Mouse (Mus musculus) brain, embryonic 14.5 days (tissue): ENCODE data around the gene Tapt1. TPM values are rescaled to one million over a fixed set of nuclear protein-coding genes. Genes with fewer than 3 reads are reported as not detected.
A peak's percentile ranks its signal among the peaks of the same experiment; 100 is the strongest.

Source experiments
- DNase-seq: peaks from one replicate; pipeline ENCODE4 v3.0.0-alpha.2; 2011; ENCODE audit warnings: low read depth
- CTCF ChIP-seq: fragments of 200-500 bp; IDR thresholded peaks from 2 replicates; pipeline ENCODE4 v1.5.1; 2012; ENCODE audit warnings: inconsistent platforms, mild to moderate bottlenecking, moderate library complexity, borderline replicate concordance; ENCODE audit not compliant: insufficient read depth, insufficient read length; ENCODE audit errors: extremely low read depth
- POLR2A ChIP-seq: fragments of 200-500 bp; IDR thresholded peaks from 2 replicates; pipeline ENCODE4 v1.6.1; 2012; ENCODE audit warnings: mild to moderate bottlenecking, inconsistent platforms, borderline replicate concordance; ENCODE audit not compliant: poor library complexity, insufficient read depth, insufficient read length, severe bottlenecking; ENCODE audit errors: extremely low read depth
- polyA plus RNA-seq: library from polyadenylated mRNA; depleted of rRNA; stranded (reverse); fragments of >200 nt; gene quantifications from 2 replicates; pipeline ENCODE4 v1.2.3, GENCODE M21; 2012

Tapt1 gene
- polyA plus RNA-seq, 1 experiment, result 43.9 TPM

DNA sequence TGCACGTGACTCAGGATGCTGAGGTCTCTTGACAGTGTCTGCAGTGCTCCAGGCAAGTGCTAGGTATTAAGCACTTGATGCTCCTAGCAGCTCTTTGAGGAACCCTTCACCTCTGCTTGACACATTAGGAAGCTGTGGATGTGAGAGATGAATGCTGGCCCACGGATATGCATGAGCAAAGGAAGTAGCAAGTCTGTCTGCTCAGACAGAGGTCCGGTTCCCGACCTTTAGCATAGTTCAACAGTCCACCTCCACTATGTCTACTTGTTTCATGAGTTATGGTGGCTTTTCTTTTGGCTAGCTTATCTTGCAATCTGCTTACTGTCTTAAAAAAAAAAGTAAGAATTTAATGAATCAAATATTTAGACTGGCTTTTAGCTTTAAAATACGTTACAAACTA is 19.8 kb downstream of the Tapt1 start:
- no peak for DNase-seq
- TF ChIP-seq POLR2A (no peak), CTCF (no peak)

DNA sequence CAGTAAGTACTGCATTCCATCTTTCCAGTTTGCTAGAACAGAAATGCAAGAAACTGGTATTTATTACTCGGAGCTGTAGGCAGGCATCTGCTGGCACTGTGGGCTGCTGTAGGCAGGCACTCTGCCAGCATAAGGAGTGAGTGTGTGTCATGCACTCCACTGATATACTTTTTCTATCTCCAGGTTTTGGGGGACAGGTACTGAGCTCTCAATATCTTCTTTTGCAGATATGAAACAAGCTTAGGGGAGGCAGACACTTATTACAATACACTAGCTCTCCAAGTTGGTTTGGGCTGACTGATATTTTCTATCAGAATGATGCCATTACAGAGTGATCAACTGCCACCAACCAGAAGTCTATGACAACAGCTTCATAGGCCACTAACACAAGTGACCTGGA is 23.0 kb downstream of the Tapt1 start:
- TF ChIP-seq CTCF, result no peak
- no peak for TF ChIP-seq POLR2A
- DNase-seq, result no peak

DNA sequence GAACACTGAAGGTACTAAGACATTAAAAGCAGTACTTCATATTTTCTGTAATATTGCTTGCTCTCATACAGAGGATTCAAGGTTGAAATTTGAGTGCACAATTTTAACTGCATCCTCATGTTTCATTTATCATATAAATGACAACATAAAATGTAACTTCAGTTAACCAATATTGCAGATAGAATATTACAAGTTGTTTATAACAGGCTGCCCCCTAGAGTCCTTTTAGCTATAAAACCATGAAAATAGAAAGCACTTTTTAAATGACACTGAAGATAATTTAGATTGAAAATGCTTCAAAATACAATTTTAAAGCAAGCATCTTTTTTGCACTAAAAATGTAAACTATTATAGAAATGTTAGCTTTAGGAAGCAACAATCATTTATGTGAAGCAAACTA is 24.8 kb downstream of the Tapt1 start:
- TF ChIP-seq POLR2A (no peak), CTCF (no peak)
- DNase-seq, result no peak

DNA sequence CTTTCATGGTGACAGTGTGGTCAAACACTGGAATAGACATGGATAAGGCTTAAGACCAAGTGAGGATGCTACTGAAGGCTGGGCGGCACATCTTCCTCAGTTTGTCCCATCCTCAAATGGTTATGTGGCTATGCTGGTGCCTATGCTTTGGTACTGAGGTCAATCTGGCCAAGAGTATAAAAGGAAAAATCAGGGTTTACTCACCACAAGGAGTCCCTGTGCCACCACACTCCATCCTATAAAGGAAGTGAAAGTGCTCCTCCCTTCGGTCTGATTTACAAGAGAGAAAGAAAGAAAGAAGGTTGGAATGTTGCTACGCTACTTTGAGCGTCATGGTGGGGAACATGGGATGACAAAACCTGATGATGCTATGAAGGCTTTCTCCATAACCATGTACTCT is 27.3 kb downstream of the Tapt1 start:
- no peak for DNase-seq
- TF ChIP-seq CTCF (no peak), POLR2A (no peak)

DNA sequence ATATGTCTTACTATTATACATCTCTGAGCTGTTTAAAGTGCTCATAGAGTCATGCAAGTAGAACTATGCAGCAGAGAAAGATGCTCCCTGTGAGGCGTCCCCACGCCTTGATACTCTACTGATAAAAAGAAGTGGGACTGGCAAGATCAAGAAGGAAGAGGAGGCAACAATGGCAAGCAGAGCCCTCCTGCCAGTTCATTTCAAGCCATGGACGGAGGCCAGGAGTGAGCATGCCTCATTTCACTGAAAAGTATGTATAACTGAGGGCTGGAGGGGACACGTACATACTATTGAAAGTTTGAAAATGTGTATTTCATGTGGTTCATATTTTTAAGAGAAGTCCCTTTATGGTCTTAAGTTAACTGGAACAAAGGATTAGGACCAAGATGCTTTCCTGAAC is 28.0 kb downstream of the Tapt1 start:
- TF ChIP-seq CTCF, result no peak
- TF ChIP-seq POLR2A, result no peak
- no peak for DNase-seq

DNA sequence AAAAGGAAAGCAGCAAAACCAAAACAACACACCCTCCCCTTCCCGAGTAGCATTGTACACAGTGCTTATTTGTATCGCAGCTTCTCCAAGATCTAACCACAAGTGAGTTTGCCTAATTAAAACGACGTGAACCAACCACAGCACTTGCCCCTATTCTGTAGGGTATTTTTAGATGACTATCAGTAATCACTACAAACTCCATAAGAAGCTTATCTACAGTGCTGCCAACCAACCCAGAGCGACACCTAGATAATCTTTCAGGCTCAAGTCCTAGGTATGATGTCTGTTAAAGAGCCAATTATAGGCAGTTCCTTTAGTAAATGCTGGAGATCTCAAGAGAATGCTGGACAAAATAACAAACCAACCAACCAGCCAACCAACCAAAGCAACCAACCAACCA is 28.6 kb downstream of the Tapt1 start:
- DNase-seq, result no peak
- TF ChIP-seq POLR2A (no peak), CTCF (no peak)

DNA sequence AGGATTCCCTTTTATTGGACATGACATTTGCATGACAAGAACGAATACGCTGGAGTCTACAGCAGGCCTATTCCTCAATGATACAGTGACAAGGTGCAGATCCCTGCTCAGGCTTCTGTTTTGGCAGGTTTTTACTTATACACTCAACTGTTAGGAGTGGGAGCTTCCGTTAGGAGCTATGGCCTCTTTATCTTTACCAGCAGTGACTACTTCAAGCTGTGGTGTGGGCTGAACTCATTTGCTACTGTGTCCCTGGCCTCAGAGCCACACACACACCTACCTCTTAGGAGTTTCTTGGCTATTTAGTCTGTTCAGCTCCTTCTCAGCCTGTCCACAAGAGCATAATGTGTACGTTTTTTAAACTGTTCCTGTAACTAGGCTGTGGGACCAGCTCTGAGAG is 30.3 kb downstream of the Tapt1 start:
- TF ChIP-seq POLR2A (no peak), CTCF (no peak)
- no peak for DNase-seq

DNA sequence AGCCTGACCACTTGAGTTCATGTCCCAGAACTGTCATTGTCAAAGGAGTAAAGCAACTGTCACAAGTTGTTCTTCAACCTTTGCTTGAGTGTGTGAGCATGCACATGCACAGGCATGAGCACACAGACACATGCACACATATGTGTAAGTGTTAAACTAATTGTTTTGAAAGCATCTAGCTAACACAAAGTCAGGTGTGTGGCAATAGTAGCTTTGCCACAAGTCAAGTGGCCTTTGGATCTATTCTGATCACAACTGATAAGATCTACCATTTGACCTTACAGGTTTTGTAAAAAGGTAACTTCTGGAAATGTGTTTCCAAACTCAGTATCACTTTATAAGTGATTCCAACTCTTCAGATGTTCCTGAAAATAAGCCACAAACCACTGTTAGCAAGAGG is 39.1 kb downstream of the Tapt1 start:
- TF ChIP-seq CTCF (no peak), POLR2A (no peak)
- DNase-seq, result no peak

DNA sequence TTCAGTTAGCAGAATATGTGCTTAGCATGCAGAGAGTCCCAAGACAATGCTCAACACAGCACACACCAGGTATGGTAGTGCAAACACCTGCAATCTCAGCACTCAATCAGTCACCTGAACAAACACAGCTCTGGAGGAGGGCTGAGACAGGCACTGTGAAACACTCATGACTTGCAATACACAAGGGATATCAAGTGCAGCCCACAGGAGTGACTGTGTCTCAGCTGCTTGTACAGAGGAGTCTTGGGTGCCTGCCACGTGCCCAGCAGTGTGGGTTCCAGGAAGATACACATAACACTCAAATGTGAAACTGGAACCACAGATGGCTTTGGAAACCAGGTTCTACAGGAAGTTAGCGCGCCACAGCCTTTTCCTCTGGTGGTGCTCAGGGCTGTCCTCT is 44.8 kb downstream of the Tapt1 start:
- DNase-seq, result no peak
- TF ChIP-seq POLR2A, result no peak
- TF ChIP-seq CTCF, result no peak

DNA sequence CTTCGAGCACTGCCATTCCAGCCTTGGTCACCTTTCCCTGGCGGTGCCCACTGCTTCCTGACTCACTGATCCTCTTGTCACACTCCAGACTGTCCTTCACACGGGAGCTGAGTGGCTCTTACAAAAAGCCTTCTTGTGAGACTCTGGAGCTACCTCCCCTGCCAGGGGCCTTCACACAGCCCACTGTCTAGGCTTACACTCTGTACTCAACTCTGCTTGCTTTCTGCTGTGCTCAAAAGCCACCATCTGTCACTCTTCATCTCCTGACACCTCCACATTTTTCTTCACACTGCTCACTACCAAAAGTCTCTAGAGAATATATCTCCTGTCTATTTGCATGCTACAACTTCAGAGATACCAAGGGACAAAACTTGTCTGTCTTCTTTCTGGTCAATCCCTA is 46.0 kb downstream of the Tapt1 start:
- DNase-seq, result no peak
- TF ChIP-seq POLR2A (no peak), CTCF (no peak)

DNA sequence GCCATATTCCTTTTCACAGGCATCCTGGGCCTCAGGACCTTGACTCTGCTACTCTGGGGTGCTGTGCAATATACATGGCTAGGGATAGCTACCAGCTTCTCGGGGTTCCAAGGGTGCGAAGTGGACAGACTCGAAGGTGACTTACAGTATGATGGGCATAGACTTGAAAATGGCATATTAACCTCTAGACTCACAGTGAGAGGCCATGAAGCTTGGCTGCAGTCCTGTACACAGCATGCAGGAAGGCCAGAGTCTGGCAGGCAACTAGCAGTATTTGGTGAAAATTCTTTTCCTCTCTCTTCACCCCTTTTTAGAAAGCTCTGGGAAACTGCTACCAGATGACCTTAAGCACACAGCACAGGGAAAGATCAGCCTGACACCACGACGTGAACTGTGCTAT is 52.4 kb downstream of the Tapt1 start:
- TF ChIP-seq CTCF, result no peak
- TF ChIP-seq POLR2A, result no peak
- no peak for DNase-seq

DNA sequence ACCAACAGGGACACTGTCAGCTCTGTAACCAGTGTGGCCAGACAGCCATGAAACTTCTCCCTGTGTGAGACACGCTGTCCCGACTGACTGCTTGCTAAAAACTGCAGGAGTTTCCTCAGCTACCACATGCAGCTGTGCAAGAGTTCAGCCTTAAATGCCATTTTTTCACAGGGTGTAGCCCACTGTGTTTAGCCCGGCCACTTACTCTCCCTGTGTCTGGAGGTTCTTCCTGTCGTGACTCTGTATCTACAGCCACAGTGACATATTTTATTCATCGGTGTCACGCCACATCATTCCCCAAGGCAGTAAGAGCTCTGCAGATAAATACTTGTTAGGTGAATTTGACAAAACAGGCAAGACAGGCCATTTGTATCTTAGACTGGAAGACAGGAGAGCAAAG is 59.6 kb downstream of the Tapt1 start:
- no peak for DNase-seq
- TF ChIP-seq CTCF (no peak), POLR2A (no peak)

DNA sequence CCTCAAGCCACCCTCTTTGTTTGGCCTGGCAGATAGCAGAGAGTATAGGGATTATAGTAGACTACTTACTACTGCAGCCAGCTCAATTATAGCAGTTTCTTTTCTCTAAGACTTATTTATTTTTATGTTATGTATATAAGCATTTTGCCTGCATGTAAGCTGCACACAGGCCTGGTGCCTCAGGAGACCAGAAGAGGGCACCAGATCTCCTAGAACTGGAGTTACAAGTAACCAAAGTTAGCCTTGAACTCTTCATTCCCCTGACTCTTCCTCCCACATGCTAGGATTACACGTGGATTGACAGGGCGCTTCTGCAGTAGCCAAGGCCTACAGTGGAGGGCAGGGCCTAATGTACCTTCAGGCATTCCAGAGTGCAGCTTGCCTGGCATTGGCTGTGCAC is 60.6 kb downstream of the Tapt1 start:
- DNase-seq, result peak; percentile 68
- TF ChIP-seq POLR2A (no peak), CTCF (peak; percentile 50; the same call in 1 of the 2 replicates)
